In genomic region chr7:49567346-49568034, GRCm38 (mm10) we compare ENCODE assay signal across 19 mouse cellular contexts.
DNase-seq lines count a peak whose midpoint lies in the region; ATAC-seq and TF ChIP-seq lines count a peak whose summit lies in the region.
"Had no signal": no experiment of that assay in that cellular context is flagged by ENCODE, and none has a peak within 500 bp of the region (broad histone marks: within the 10 kb centered on the region; RNA-seq: fewer than 3 reads in every experiment).

No protein-coding gene starts in this region.

- no peak for TF ChIP-seq CTCF in cerebellum, adult 2 months (IDR thresholded peaks at IDR 0.05; ENCODE audit: borderline replicate concordance, insufficient read depth, low read depth, low read length)

- H3K27ac ChIP-seq in heart, embryonic 15.5 days, result peak overlapping the region; percentile 12; the same call in 1 of the 2 replicates
- H3K27ac ChIP-seq in limb, embryonic 12.5 days, result peak overlapping the region; percentile 53; the same call in 1 of the 2 replicates
- no peak overlapping the region for H3K27ac ChIP-seq in limb, embryonic 10.5 days
- H3K27ac ChIP-seq in lung, embryonic 16.5 days (ENCODE audit: low read length), result peak overlapping the region; percentile 29
- H3K27ac ChIP-seq in cerebellum, adult 2 months (ENCODE audit: insufficient read depth, low read length), result no peak overlapping the region
- H3K27ac ChIP-seq: forebrain, embryonic 12.5 days; hindbrain, embryonic 15.5 days; limb, embryonic 15.5 days; neural tube, embryonic 13.5 days; stomach, postnatal 0 days had no signal

- ATAC-seq in heart, embryonic 15.5 days (replicated peaks; ENCODE audit: insufficient number of reproducible peaks, insufficient read depth, low FRiP score, low read depth), result no peak
- ATAC-seq in limb, embryonic 12.5 days (ENCODE audit: insufficient number of reproducible peaks, insufficient read depth, low FRiP score, low TSS enrichment, low read depth), result no peak
- ATAC-seq in lung, embryonic 16.5 days (ENCODE audit: low read depth), result peak; percentile 41; the same call in 1 of the 2 replicates

- peaks cover 60% of the 10 kb centered on the region for H3K4me1 ChIP-seq in heart, embryonic 15.5 days (replicated peaks)
- H3K4me1 ChIP-seq in limb, embryonic 12.5 days (replicated peaks), result peaks cover 21% of the 10 kb centered on the region
- peaks cover 17% of the 10 kb centered on the region for H3K4me1 ChIP-seq in limb, embryonic 10.5 days
- peaks cover 18% of the 10 kb centered on the region; the same call in 1 of the 2 replicates for H3K4me1 ChIP-seq in lung, embryonic 16.5 days (replicated peaks; ENCODE audit: control insufficient read depth, insufficient read depth, low read length)
- H3K4me1 ChIP-seq in cerebellum, adult 2 months (ENCODE audit: control insufficient read depth, insufficient read depth, low read length), result peaks cover 18% of the 10 kb centered on the region
- H3K4me1 ChIP-seq: hindbrain, embryonic 15.5 days had no signal

- H3K4me3 ChIP-seq in heart, embryonic 15.5 days, result no peak overlapping the region
- H3K4me3 ChIP-seq in limb, embryonic 12.5 days (replicated peaks), result no peak overlapping the region
- H3K4me3 ChIP-seq in limb, embryonic 10.5 days, result no peak overlapping the region
- no peak overlapping the region for H3K4me3 ChIP-seq in lung, embryonic 16.5 days (ENCODE audit: low read length)
- H3K4me3 ChIP-seq in cerebellum, adult 2 months (replicated peaks; ENCODE audit: insufficient read depth, low read depth, low read length), result no peak overlapping the region
- H3K4me3 ChIP-seq: forebrain, embryonic 12.5 days; hindbrain, embryonic 15.5 days; limb, embryonic 15.5 days; neural tube, embryonic 13.5 days had no signal

- no peak for TF ChIP-seq POLR2A in cerebellum, adult 2 months (IDR thresholded peaks at IDR 0.05; ENCODE audit: borderline replicate concordance, insufficient read depth, low read length)

- WGBS in heart, embryonic 15.5 days, result 54% methylated on average over 13 of the region's 13 CpGs
- WGBS in limb, embryonic 12.5 days, result 48% methylated on average over 13 of the region's 13 CpGs
- 56% methylated on average over 13 of the region's 13 CpGs for WGBS in limb, embryonic 10.5 days
- WGBS in lung, embryonic 16.5 days, result 31% methylated on average over 13 of the region's 13 CpGs
- 91% methylated on average over 13 of the region's 13 CpGs for WGBS in cerebellum, adult 2 months

- no peak overlapping the region for H3K9ac ChIP-seq in heart, embryonic 15.5 days
- H3K9ac ChIP-seq in limb, embryonic 12.5 days (replicated peaks), result no peak overlapping the region
- H3K9ac ChIP-seq in lung, embryonic 16.5 days (ENCODE audit: low read length), result no peak overlapping the region
- H3K9ac ChIP-seq: forebrain, embryonic 12.5 days; hindbrain, embryonic 15.5 days; limb, embryonic 15.5 days; neural tube, embryonic 13.5 days had no signal

- peaks cover 48% of the 10 kb centered on the region for H3K36me3 ChIP-seq in heart, embryonic 15.5 days
- H3K36me3 ChIP-seq in limb, embryonic 12.5 days, result peaks cover 21% of the 10 kb centered on the region; the same call in 1 of the 2 replicates
- H3K36me3 ChIP-seq in limb, embryonic 10.5 days, result peaks cover 21% of the 10 kb centered on the region; the same call in 1 of the 2 replicates
- peaks cover 29% of the 10 kb centered on the region for H3K36me3 ChIP-seq in lung, embryonic 16.5 days (ENCODE audit: control insufficient read depth, insufficient read depth, low read length)
- H3K36me3 ChIP-seq: forebrain, embryonic 12.5 days had no signal

- DNase-seq in heart, postnatal 25 days (ENCODE audit: low spot score), result no peak
- DNase-seq in limb, embryonic 10.5 days (ENCODE audit: low spot score), result no peak
- DNase-seq in embryo, embryonic 11 days, result peak; percentile 30
- no peak for DNase-seq in gastrocnemius, postnatal 10 days
- no peak for DNase-seq in cerebellum, adult 2 months
- DNase-seq: adrenal gland, postnatal 10 days; B cell, adult 2 months; cerebellum, adult 18-20 months; gastrocnemius, postnatal 36 days; kidney, adult 11 months; right cerebral cortex, postnatal 25 days had no signal

- intact Hi-C loops in heart, postnatal 25 days (cut with DNase I), result no loop called here

- no peaks in the 10 kb centered on the region for H3K27me3 ChIP-seq in heart, embryonic 15.5 days
- H3K27me3 ChIP-seq in limb, embryonic 12.5 days, result no peaks in the 10 kb centered on the region
- no peaks in the 10 kb centered on the region for H3K27me3 ChIP-seq in limb, embryonic 10.5 days (ENCODE audit: low read depth, poor library complexity, severe bottlenecking)
- no peaks in the 10 kb centered on the region for H3K27me3 ChIP-seq in lung, embryonic 16.5 days (ENCODE audit: control insufficient read depth, insufficient read depth, low read depth, low read length)
- H3K27me3 ChIP-seq in cerebellum, adult 2 months (ENCODE audit: control insufficient read depth, insufficient read depth, low read length), result no peaks in the 10 kb centered on the region
- H3K27me3 ChIP-seq: forebrain, embryonic 12.5 days; hindbrain, embryonic 15.5 days; limb, embryonic 15.5 days; neural tube, embryonic 13.5 days had no signal

- no peak overlapping the region for H3K4me2 ChIP-seq in heart, embryonic 15.5 days
- no peak overlapping the region for H3K4me2 ChIP-seq in limb, embryonic 12.5 days
- no peak overlapping the region for H3K4me2 ChIP-seq in lung, embryonic 16.5 days (ENCODE audit: low read depth, low read length)
- H3K4me2 ChIP-seq: forebrain, embryonic 12.5 days; hindbrain, embryonic 15.5 days; limb, embryonic 15.5 days; neural tube, embryonic 13.5 days had no signal

- H3K9me3 ChIP-seq in heart, embryonic 15.5 days (replicated peaks), result no peaks in the 10 kb centered on the region
- no peaks in the 10 kb centered on the region for H3K9me3 ChIP-seq in limb, embryonic 12.5 days
- no peaks in the 10 kb centered on the region for H3K9me3 ChIP-seq in limb, embryonic 10.5 days (replicated peaks)
- no peaks in the 10 kb centered on the region for H3K9me3 ChIP-seq in lung, embryonic 16.5 days (ENCODE audit: control insufficient read depth, low read length)
- H3K9me3 ChIP-seq: forebrain, embryonic 12.5 days; hindbrain, embryonic 15.5 days; limb, embryonic 15.5 days; neural tube, embryonic 13.5 days had no signal

Comparison
In these comparisons a context has a peak if more than half of its experiments do, and no peak if none do; other contexts are left out.
1. H3K27ac ChIP-seq: peak in heart, embryonic 15.5 days (single experiment), limb, embryonic 12.5 days (single experiment) and lung, embryonic 16.5 days (single experiment); none in limb, embryonic 10.5 days (single experiment) and cerebellum, adult 2 months (single experiment).